Mouse (Mus musculus) midbrain, embryonic 11.5 days (tissue): Measurements from ENCODE around the gene Ttc23l. TPM values are rescaled to one million over a fixed set of nuclear protein-coding genes. Genes with fewer than 3 reads are reported as not detected.

Experiments used
- ATAC-seq: fragments of 200-750 bp; cut with Nextera tagmentation; 2 replicates; pipeline ENCODE4 v1.8.0; 2017; ENCODE audit warnings: moderate TSS enrichment, moderate library complexity; ENCODE audit not compliant: low FRiP score
- DNase-seq: peaks from one replicate; pipeline ENCODE4 v3.0.0; 2015; ENCODE audit warnings: low spot score; ENCODE audit errors: missing footprints
- H3K27ac ChIP-seq: fragments of 300-500 bp; sonication (generic); 2 replicates; pipeline ENCODE4 v1.5.1; 2014; ENCODE audit warnings: low read depth, low read length
- H3K27me3 ChIP-seq: fragments of 300-500 bp; sonication (generic); 2 replicates; pipeline ENCODE4 v1.6.1; 2014; ENCODE audit warnings: mild to moderate bottlenecking, low read length, moderate library complexity, mixed read lengths; ENCODE audit not compliant: control insufficient read depth, insufficient read depth
- H3K36me3 ChIP-seq: fragments of 300-500 bp; sonication (generic); 2 replicates; pipeline ENCODE4 v1.6.1; 2014; ENCODE audit warnings: mild to moderate bottlenecking, low read length, moderate library complexity, mixed read lengths; ENCODE audit not compliant: control insufficient read depth, insufficient read depth
- H3K4me1 ChIP-seq: fragments of 300-500 bp; sonication (generic); 2 replicates; pipeline ENCODE4 v1.6.1; 2014; ENCODE audit warnings: low read length; ENCODE audit not compliant: control insufficient read depth, insufficient read depth
- H3K4me2 ChIP-seq: fragments of 300-500 bp; sonication (generic); 2 replicates; pipeline ENCODE4 v1.6.1; 2014; ENCODE audit warnings: mild to moderate bottlenecking, moderate library complexity
- H3K4me3 ChIP-seq: fragments of 300-500 bp; sonication (generic); 2 replicates; pipeline ENCODE4 v1.5.1; 2014; ENCODE audit warnings: low read depth, low read length
- H3K9ac ChIP-seq: fragments of 300-500 bp; sonication (generic); 2 replicates; pipeline ENCODE4 v1.6.1; 2014; ENCODE audit warnings: low read length
- H3K9me3 ChIP-seq: fragments of 300-500 bp; sonication (generic); 2 replicates; pipeline ENCODE4 v1.6.1; 2016; ENCODE audit warnings: low read length; ENCODE audit not compliant: control insufficient read depth
- WGBS: fragments of 180-500 bp; shearing (Covaris S2); extraction: QIAGEN DNeasy Blood & Tissue Kit; methylation state at CpG from one replicate; pipeline ENCODE4 v1.1.7; 2014; 5-methylcytosine and 5-hydroxymethylcytosine counted together
- polyA plus RNA-seq: library from polyadenylated mRNA; unstranded; fragments of >200 nt; fragmentation: Nextera tagmentation; extraction: Ambion mirVana; gene quantifications from 2 replicates; pipeline ENCODE4 v1.2.1, GENCODE M21; 2014

Gene Ttc23l
- polyA plus RNA-seq, 1 experiment from 2014 or later = not detected

DNA sequence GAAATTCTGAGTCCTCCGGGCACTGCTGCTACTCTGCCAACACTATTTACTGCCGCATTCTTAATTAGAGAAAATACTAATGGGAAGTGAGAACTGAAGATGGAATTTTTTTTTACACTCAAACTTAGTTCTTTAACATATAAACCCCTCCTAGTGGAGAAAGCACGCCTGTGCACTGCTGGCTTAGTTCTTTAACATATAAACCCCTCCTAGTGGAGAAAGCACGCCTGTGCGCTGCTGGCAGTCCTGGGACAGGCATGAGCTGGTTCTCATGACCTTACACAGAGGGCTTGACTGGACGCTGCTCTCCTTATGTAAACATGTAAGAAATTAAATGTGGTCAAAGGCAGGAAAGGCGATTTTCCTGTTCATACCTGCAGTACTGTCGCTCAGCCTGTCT, 24.9 kb upstream of the Ttc23l start:
- peaks cover 5% of the 10 kb centered on the region; the same call in 1 of the 2 replicates for H3K36me3 ChIP-seq
- no peak overlapping the region for H3K27ac ChIP-seq
- no peak overlapping the region for H3K9ac ChIP-seq
- H3K4me1 ChIP-seq = no peaks in the 10 kb centered on the region
- H3K4me3 ChIP-seq = no peak overlapping the region
- DNase-seq = no peak
- H3K4me2 ChIP-seq = no peak overlapping the region
- WGBS = 57% methylated on average over 8 of the region's 8 CpGs
- H3K9me3 ChIP-seq = no peaks in the 10 kb centered on the region
- no peaks in the 10 kb centered on the region for H3K27me3 ChIP-seq
- ATAC-seq = peak; percentile 88

GRCm38 (mm10) chr15:10579159-10579558, 20.7 kb upstream of the Ttc23l start:
- no peak overlapping the region for H3K4me2 ChIP-seq
- 93% methylated on average over 3 of the region's 3 CpGs for whole genome bisulfite sequencing
- no peaks in the 10 kb centered on the region for H3K9me3 ChIP-seq
- no peak overlapping the region for H3K9ac ChIP-seq
- no peaks in the 10 kb centered on the region for H3K27me3 ChIP-seq
- peaks cover 17% of the 10 kb centered on the region for H3K36me3 ChIP-seq
- H3K27ac ChIP-seq = no peak overlapping the region
- no peak overlapping the region for H3K4me3 ChIP-seq
- ATAC-seq = no peak
- DNase-seq = no peak
- no peaks in the 10 kb centered on the region for H3K4me1 ChIP-seq

DNA sequence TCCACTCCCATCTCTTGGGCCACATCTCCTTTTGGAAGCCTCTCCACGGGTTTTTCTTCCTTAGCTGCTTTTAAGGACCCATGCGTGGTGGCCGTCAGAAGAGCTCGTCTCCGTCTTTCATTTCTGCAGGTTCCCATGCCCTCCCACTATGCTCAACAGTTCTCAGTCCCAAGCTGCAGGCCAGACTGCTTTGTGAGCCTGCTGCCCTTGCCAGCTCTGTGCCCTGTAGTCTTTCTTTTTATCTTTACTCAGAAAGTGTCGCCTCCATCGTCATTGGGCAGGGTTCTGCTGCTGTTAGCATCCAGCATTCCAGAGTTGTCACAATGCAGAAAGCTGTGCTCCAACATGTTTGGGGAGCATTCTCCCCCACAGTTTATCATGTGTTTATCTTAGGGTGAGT, 8.0 kb upstream of the Ttc23l start:
- no peak overlapping the region for H3K4me2 ChIP-seq
- H3K27ac ChIP-seq = no peak overlapping the region
- no peaks in the 10 kb centered on the region for H3K4me1 ChIP-seq
- H3K4me3 ChIP-seq = no peak overlapping the region
- ATAC-seq (no peak), DNase-seq (peak; percentile 76)
- H3K36me3 ChIP-seq = peaks cover 9% of the 10 kb centered on the region; the same call in 1 of the 2 replicates
- no peaks in the 10 kb centered on the region for H3K9me3 ChIP-seq
- no peaks in the 10 kb centered on the region for H3K27me3 ChIP-seq
- H3K9ac ChIP-seq = no peak overlapping the region
- 92% methylated on average over 7 of the region's 7 CpGs for WGBS

GRCm38 (mm10) chr15:10564201-10564600, 5.7 kb upstream of the Ttc23l start:
- Histone ChIP-seq H3K4me3 (no peak overlapping the region), H3K36me3 (0 out of 2 replicates have a peak, but pooled peaks cover 4% of the 10 kb centered on the region), H3K27me3 (no peaks in the 10 kb centered on the region), H3K9me3 (no peaks in the 10 kb centered on the region), H3K4me1 (no peaks in the 10 kb centered on the region), H3K27ac (no peak overlapping the region), H3K4me2 (no peak overlapping the region), H3K9ac (no peak overlapping the region)
- ATAC-seq (no peak), DNase-seq (no peak)
- 57% methylated on average over 1 of the region's 1 CpGs for WGBS

DNA sequence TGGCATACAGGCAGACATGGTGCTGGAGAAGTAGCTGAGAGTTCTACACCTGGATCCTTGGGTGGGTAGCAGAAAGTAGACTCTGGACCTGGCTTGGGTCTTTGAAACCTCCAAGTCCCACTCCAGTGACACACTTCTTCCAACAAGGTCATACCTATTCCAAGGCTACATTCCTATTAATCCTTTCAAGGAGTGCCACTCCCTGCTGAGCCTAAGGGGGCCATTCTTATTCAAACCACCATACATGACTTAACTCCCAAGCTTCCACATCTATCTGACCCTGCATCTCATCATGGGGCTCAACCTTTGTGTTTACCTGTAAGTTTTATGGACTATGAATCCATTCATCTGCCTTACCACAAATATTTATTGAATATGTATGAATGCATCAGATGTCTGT, 3.8 kb upstream of the Ttc23l start:
- no peaks in the 10 kb centered on the region for H3K9me3 ChIP-seq
- H3K27ac ChIP-seq = no peak overlapping the region
- ATAC-seq = no peak
- no peak overlapping the region for H3K9ac ChIP-seq
- H3K27me3 ChIP-seq = no peaks in the 10 kb centered on the region
- H3K4me3 ChIP-seq = no peak overlapping the region
- H3K36me3 ChIP-seq = no peaks in the 10 kb centered on the region
- no peak overlapping the region for H3K4me2 ChIP-seq
- H3K4me1 ChIP-seq = no peaks in the 10 kb centered on the region
- DNase-seq = no peak

GRCm38 (mm10) chr15:10560005-10560404, 1.5 kb upstream of the Ttc23l start:
- no peak for DNase-seq

GRCm38 (mm10) chr15:10554336-10554735, 4.1 kb downstream of the Ttc23l start:
- Histone ChIP-seq H3K27me3 (no peaks in the 10 kb centered on the region), H3K4me2 (no peak overlapping the region), H3K9me3 (no peaks in the 10 kb centered on the region), H3K4me3 (no peak overlapping the region), H3K36me3 (no peaks in the 10 kb centered on the region), H3K27ac (no peak overlapping the region), H3K4me1 (no peaks in the 10 kb centered on the region), H3K9ac (no peak overlapping the region)
- ATAC-seq (no peak), DNase-seq (no peak)

More at GRCm38 (mm10) chr15:10560005-10560404, 1.5 kb upstream of the Ttc23l start:
- Histone ChIP-seq H3K4me2 (no peak overlapping the region), H3K4me1 (no peaks in the 10 kb centered on the region), H3K36me3 (no peaks in the 10 kb centered on the region), H3K9ac (no peak overlapping the region), H3K27me3 (no peaks in the 10 kb centered on the region), H3K4me3 (no peak overlapping the region), H3K9me3 (no peaks in the 10 kb centered on the region), H3K27ac (no peak overlapping the region)
- no peak for ATAC-seq
- 94% methylated on average over 7 of the region's 7 CpGs for WGBS

DNA sequence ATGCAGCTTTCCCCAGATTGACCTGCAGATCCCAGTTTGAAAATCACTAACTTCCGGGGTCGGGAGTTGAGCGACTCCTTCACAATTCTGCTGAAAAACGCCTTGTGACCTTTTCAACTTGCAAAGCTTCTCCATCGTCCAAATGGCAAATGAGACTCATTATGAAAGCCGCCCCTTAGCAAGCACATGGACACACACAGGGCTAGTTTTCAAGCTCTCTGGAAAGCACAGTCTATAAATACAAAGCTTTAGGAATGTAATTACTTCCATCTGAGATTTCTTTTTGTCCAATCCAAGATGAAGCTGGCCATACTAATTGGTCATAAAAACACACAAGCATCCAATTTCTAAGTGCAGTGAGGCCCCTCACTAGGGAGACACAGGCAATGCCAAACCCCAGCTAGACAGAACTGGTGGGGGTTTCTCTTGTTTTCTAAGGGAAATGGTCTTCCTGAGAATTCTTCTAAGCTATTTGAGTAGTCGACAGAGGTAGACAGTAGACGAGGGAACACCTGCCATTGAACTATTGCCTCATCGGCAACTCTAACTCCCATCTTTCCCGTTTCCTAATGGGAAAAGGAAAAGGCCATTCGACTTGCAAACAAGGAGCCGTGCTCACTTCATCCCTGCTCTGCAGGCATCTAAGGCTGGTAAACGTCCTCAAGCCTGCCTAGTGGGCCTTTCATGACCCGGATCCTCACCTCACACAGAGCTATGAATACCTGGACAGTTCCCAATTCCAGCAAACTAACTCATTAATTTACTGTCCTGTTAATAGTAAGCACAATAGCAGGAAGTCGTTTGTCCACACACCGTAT, 18.0 kb downstream of the Ttc23l start:
- no peaks in the 10 kb centered on the region for H3K9me3 ChIP-seq
- no peak overlapping the region for H3K4me3 ChIP-seq
- no peak overlapping the region for H3K27ac ChIP-seq
- H3K4me1 ChIP-seq = no peaks in the 10 kb centered on the region
- H3K4me2 ChIP-seq = no peak overlapping the region
- no peak overlapping the region for H3K9ac ChIP-seq
- no peak for DNase-seq
- H3K36me3 ChIP-seq = no peaks in the 10 kb centered on the region
- no peak for ATAC-seq
- H3K27me3 ChIP-seq = no peaks in the 10 kb centered on the region
- WGBS = 82% methylated on average over 16 of the region's 16 CpGs

DNA sequence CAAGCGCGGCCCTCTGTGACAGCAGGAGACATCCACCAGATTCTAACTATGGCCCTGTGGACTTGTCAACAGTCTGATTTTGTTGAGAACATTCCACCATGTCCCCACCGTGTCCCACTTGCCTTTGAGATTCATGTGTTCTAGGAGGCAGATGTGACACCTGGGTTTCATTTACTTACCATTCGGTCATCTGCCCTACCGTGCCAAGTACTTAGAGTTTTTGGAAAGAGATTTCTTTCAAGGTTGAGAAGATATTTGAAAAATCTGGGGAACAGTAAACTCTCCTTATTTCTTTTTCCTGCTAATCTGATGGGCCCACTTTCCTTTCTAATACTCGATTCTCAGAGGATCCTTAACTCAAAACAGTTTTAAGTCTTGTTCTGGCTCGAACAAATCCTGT, 22.5 kb downstream of the Ttc23l start:
- H3K36me3 ChIP-seq = no peaks in the 10 kb centered on the region
- H3K9me3 ChIP-seq = no peaks in the 10 kb centered on the region
- no peaks in the 10 kb centered on the region for H3K4me1 ChIP-seq
- ATAC-seq (no peak), DNase-seq (no peak)
- H3K9ac ChIP-seq = no peak overlapping the region
- WGBS = 91% methylated on average over 7 of the region's 7 CpGs
- no peak overlapping the region for H3K4me2 ChIP-seq
- no peak overlapping the region for H3K27ac ChIP-seq
- no peak overlapping the region for H3K4me3 ChIP-seq
- no peaks in the 10 kb centered on the region for H3K27me3 ChIP-seq
